Mouse (Mus musculus) cerebellum, adult 9-11 months (tissue): ENCODE measurements around the gene Fkbpl.

ENCODE experiments used
- DNase-seq: peaks from one replicate; pipeline ENCODE4 v3.0.0; 2022

Fkbpl gene

GRCm38 (mm10) chr17:34627093-34627942 lies 17.2 kb upstream of the Fkbpl start:
- DNase-seq: peak; percentile 92

- DNase-seq: peak; percentile 86
Observed at GRCm38 (mm10) chr17:34627943-34628643, 16.5 kb upstream of the Fkbpl start, which contains the start of gene Ppt2. TSS of gene Ppt2 (minus strand) at chr17:34628510.

DNA sequence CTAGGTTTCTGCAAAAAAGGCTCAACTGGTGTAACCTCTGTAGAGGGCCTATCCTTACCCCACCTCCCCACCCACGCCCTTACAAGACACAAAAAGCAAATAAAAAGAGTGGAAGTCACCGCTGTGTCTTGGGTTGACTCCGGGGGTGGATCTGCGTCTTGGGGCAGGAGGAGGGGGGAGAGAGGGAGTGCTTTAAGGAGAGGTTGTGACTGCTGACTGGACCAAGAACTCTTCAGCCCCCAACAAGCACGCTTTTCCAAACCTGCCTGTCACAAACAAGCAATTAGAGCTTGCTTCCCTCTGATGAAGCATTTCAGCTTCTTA lies 16.0 kb upstream of the Fkbpl start:
- no peak for DNase-seq

- DNase-seq: peak; percentile 81
Observed at GRCm38 (mm10) chr17:34629221-34629751, 15.3 kb upstream of the Fkbpl start, which contains the start of gene Prrt1. TSS of gene Prrt1 (plus strand) at chr17:34629533.

- DNase-seq: peak; percentile 81
Observed at GRCm38 (mm10) chr17:34629796-34630603, 14.6 kb upstream of the Fkbpl start.

- peak; percentile 77 for DNase-seq
Observed at GRCm38 (mm10) chr17:34630761-34631301, 13.7 kb upstream of the Fkbpl start.

- DNase-seq: peak; percentile 79
Observed at GRCm38 (mm10) chr17:34631647-34632046, 12.9 kb upstream of the Fkbpl start.

GRCm38 (mm10) chr17:34632261-34632691 lies 12.3 kb upstream of the Fkbpl start:
- DNase-seq: peak; percentile 93

- DNase-seq: no peak
Observed at GRCm38 (mm10) chr17:34635671-34636070, 8.9 kb upstream of the Fkbpl start.

- peak; percentile 52 for DNase-seq
Observed at GRCm38 (mm10) chr17:34637459-34637858, 7.1 kb upstream of the Fkbpl start.

GRCm38 (mm10) chr17:34639461-34640255 lies 4.9 kb upstream of the Fkbpl start:
- peak; percentile 66 for DNase-seq

- peak; percentile 95 for DNase-seq
Observed at GRCm38 (mm10) chr17:34640778-34641601, 3.6 kb upstream of the Fkbpl start.

- peak; percentile 46 for DNase-seq
Observed at GRCm38 (mm10) chr17:34641945-34642344, 2.6 kb upstream of the Fkbpl start.

DNA sequence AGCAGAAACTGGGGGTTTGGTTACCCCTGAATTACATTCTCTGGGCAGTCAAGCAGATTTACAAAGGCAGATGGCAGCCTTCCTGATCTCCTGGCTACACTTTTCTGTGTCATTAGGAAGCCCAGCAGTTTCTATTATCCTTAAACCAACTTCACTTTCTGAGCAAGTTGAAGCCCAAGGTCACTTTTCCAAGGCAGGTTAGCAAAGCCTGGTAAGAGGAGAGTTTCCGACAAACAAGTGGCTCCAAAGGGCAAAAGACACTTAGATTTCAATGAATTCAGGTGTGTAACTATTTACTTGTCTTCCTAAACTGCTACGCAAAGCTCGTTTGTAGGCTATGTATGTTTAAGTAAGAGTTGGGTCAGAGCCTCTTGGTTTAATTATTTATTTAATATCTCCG lies 1.2 kb upstream of the Fkbpl start:
- DNase-seq: peak; percentile 46

GRCm38 (mm10) chr17:34643944-34644343 lies 620 bp upstream of the Fkbpl start:
- peak; percentile 84 for DNase-seq

DNA sequence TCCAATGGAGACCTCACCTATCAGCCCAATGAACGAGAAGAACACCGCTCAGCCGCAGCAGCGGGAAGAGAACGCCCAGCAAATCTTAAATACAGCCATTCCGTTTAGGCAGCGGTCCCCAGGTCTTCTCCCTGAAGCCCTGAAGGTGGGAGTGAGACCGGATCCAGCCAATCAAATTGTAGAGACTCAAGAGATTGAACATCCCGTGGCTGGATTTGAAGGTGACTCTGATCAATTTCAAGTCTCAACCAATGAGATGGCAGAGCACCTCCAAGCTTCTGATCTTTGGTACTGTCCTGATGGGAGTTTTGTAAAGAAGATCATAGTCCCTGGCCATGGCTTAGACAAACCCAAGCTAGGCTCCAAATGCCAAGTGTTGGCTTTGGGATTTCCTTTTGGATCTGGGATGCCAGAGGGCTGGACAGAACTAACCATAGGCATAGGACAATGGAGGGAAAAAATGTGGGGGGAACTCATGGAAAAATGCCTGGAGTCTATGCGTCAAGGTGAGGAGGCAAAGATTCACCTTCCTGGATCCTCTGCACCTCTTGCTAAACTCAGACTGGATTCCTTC lies 779 bp downstream of the Fkbpl start:
- peak; percentile 64 for DNase-seq

DNA sequence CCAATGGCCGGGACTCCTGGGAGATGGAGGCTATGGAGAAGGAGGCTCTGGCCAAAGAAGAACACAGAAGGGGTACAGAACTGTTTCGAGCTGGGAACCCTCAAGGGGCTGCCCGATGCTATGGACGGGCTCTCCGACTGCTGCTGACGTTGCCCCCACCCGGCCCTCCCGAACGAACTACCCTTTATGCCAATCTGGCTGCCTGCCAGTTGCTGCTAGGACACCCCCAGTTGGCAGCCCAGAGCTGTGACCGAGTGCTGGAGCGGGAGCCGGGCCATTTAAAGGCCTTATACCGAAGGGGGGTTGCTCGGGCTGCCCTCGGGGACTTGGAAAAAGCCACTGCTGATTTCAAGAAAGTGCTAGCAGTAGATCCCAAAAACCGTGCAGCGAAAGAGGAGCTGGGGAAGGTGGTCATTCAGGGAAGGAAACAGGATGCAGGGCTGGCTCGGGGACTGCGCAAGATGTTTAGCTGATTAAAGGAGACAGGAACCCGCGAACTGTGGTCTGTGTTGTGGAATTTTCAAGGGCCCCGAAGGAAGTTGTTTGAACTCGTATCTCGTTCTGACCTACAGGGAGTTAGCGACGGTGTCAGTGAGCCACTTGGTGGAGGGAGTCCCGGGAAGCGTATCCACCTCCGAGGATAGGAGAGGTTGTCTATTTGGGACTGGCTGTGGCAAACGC lies 1.4 kb downstream of the Fkbpl start:
- DNase-seq: peak; percentile 78

DNA sequence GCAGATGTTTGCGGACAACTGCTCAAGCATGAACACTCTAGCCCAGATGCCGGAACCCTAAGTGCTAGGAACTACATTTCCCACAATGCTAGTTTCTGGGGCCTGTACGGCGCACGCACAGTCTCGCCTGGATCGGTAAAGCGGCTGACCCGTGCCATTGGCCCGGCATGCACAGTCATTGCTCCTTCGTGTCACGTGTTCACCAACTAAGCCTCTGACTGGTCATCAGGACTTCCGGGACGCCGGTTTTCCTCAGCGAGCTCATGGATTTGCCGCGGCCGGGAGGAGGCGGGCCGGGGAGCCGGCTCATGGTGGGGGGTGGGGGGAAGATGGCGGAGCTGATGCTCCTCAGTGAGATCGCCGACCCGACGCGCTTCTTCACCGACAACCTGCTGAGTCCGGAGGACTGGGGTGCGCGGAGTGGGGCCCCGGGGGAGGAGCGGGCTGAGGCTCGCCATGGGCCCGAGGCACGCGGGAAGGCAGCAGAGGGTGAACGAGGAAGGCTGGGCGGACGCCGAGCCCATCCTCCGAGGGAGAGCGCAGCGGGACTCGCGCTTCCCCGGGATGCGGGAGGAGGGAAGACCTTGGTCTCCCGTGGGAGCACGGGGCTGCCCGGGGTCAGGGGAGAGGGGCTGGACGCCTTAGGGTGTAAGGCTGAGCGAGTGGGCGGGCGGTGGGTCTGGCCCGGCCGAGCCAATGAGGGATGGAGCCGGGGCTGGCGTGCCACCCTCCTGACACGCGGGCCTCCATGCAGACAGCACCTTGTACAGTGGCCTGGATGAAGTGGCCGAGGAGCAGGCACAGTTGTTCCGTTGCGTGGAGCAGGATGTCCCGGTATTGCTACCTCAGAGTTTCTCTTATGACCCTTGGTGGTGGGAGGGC lies 2.6 kb downstream of the Fkbpl start, which contains the start of gene Atf6b:
Atf6b (plus strand) TSS at position 241 of the 882 bp plus-strand sequence.
- DNase-seq: peak; percentile 98
